18 mouse cellular contexts compared by ENCODE assay signal in genomic region chr4:110549223-110549622, GRCm38 (mm10).
"Had no signal": no experiment of that assay in that cellular context is flagged by ENCODE, and none has a peak within 500 bp of the region (broad histone marks: within the 10 kb centered on the region; RNA-seq: fewer than 3 reads in every experiment).

No protein-coding gene starts in this region.

- H3K27me3 ChIP-seq: limb, embryonic 12.5 days; limb, embryonic 15.5 days; neural tube, embryonic 13.5 days had no signal

- H3K9ac ChIP-seq: limb, embryonic 12.5 days; limb, embryonic 15.5 days; liver, embryonic 14.5 days; liver, postnatal 0 days; lung, embryonic 14.5 days; neural tube, embryonic 13.5 days had no signal

- H3K4me1 ChIP-seq: limb, embryonic 12.5 days; limb, embryonic 15.5 days; neural tube, embryonic 13.5 days had no signal

- H3K27ac ChIP-seq: limb, embryonic 12.5 days; limb, embryonic 15.5 days; liver, embryonic 14.5 days; macrophage; neural tube, embryonic 13.5 days had no signal

- H3K36me3 ChIP-seq: limb, embryonic 12.5 days; limb, embryonic 15.5 days; neural tube, embryonic 13.5 days had no signal

- H3K4me2 ChIP-seq: limb, embryonic 12.5 days; limb, embryonic 15.5 days; liver, embryonic 11.5 days; lung, embryonic 14.5 days; neural tube, embryonic 13.5 days had no signal

- H3K4me3 ChIP-seq: limb, embryonic 12.5 days; limb, embryonic 15.5 days; myocyte; neural tube, embryonic 13.5 days had no signal

- H3K9me3 ChIP-seq: limb, embryonic 12.5 days; limb, embryonic 15.5 days; neural tube, embryonic 13.5 days had no signal

- ATAC-seq: liver, postnatal 0 days; lung, postnatal 0 days had no signal

- DNase-seq: kidney, adult 18-20 months; kidney, adult 9 months; kidney, postnatal 14 days; kidney, postnatal 4 days; left cerebral cortex, postnatal 4 days; liver, postnatal 0 days; lung, embryonic 14.5 days; retina, postnatal 1 day; thymus, adult 18-20 months; thymus, postnatal 36 days had no signal
